Mouse (Mus musculus) gonadal fat pad, adult 2 months (tissue): ENCODE measurements at regions not wholly inside any gene's neighbourhood (a gene's known extent, or its start where the extent isn't known, plus 50 kb on each side); places are given as distances from the start of the nearest gene placed in this dataset.

ENCODE experiments used
- DNase-seq: peaks from one replicate; pipeline ENCODE4 v3.0.0-alpha.2; 2012; ENCODE audit warnings: low read depth

GRCm38 (mm10) chr1:88575917-88576669 is 66.2 kb upstream of the Glrp1 start:
- DNase-seq = no peak

DNA sequence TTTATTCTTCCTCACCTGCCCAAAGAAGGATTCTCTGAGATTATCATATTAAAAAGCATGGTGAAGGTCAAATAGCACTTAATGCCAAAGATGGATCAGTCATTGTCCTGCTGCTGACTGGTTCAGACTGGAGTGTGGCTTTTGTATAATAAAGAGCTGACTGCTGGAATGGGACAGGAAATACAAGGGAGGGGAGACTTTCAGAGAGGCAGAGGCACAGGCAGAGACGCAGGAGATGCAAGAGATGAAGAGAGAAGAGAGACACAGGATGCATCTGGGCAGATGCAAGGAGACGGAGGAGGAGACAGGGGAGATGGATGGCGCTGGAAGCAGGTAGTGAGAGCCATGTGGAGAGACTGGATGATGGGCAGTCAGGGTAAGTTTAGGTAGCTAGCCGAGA is 65.4 kb upstream of the Glrp1 start:
- no peak for DNase-seq

GRCm38 (mm10) chr1:88572161-88572560 is 62.3 kb upstream of the Glrp1 start:
- no peak for DNase-seq

GRCm38 (mm10) chr1:88568447-88569053 is 58.7 kb upstream of the Glrp1 start:
- DNase-seq = no peak

GRCm38 (mm10) chr1:88567198-88567597 is 57.3 kb upstream of the Glrp1 start:
- DNase-seq = no peak

GRCm38 (mm10) chr1:88566426-88566825 is 56.6 kb upstream of the Glrp1 start:
- no peak for DNase-seq

- DNase-seq = no peak
These were observed 55.0 kb upstream of the Glrp1 start for GRCm38 (mm10) chr1:88564825-88565224.

- no peak for DNase-seq
These were observed 52.5 kb upstream of the Glrp1 start for GRCm38 (mm10) chr1:88562361-88562760.

DNA sequence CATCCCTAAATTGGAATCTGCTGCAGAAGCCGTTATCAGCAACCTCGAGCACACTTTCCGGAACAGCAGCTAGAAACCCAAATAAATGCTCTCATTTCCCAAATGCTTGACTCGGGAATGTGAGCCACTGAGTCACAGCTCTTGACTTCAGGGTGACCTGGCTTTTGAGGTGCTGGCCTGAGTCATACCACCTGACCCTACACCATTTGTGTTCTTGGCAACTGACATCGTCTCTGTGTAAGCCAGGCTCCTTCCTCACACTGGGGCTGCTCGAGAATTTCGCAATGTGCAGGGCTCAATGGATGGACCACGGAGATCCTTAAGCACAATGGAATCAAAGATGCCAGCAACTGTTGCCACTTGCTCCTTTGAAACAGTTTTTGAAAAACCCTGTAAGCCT is 50.9 kb upstream of the Glrp1 start:
- peak; percentile 81 for DNase-seq
